Mouse (Mus musculus) retina, adult 2 months (tissue): Measurements from ENCODE around the gene Gabarapl2.

Experiments used
- DNase-seq: peaks from one replicate; pipeline ENCODE4 v3.0.0-alpha.2; 2012; ENCODE audit warnings: low read depth, low spot score

Gabarapl2 gene

DNA sequence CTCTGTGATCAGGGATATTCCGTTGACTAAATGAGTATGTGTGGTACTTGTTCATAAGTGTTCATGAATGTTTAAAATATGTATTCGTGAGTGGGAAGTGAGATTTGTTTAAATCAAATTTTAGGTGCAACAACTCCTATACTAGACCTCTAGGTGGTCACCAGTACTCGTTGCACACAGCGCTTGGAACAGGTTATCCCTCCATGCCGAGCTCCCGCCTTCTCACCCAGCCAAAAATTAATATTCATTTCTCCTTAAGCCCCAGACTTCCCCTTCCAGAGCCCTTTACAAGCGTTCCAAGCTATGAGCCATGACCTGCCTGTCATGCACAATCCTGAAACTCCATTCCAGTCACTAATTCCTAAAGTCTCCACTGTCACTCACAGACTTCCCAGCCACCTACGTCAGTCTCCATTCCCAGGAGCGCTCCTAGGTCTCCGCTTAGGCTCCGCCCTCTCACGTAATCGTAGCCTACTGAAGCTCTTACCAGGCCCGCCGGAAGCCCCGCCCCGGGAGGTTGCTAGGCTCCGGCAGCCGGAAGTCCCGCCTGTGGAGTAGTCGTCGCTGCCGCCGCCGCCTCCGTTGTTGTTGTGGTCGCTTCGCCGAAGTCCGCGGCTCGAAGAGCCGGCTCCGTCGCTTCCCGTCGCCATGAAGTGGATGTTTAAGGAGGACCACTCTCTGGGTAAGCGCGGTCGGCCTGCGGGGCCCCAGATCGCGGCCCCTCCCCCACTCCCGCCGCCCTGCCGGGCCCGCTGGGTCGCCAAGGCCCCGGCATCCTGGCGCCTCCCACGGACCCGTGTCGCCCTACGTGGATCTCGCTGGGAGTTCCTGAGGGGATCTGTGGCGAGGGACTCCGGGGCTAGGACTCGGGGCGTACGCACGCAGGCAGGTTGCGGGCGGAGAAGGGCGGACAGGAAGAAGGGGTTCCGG, at the start of gene Gabarapl2:
Gene Gabarapl2, plus strand, starts transcription at position 533 of the 930 bp plus-strand sequence.
- DNase-seq: peak; percentile 95

GRCm38 (mm10) chr8:111890911-111891303, 49.6 kb upstream of the Gabarapl2 start:
- no peak for DNase-seq

GRCm38 (mm10) chr8:111891983-111892382, 48.5 kb upstream of the Gabarapl2 start:
- DNase-seq: no peak

- no peak for DNase-seq
Observed at GRCm38 (mm10) chr8:111892615-111893014, 47.9 kb upstream of the Gabarapl2 start.

- no peak for DNase-seq
Observed at GRCm38 (mm10) chr8:111894955-111895354, 45.5 kb upstream of the Gabarapl2 start.

- no peak for DNase-seq
Observed at GRCm38 (mm10) chr8:111898586-111898985, 41.9 kb upstream of the Gabarapl2 start.

- DNase-seq: no peak
Observed at GRCm38 (mm10) chr8:111902080-111902479, 38.4 kb upstream of the Gabarapl2 start.

DNA sequence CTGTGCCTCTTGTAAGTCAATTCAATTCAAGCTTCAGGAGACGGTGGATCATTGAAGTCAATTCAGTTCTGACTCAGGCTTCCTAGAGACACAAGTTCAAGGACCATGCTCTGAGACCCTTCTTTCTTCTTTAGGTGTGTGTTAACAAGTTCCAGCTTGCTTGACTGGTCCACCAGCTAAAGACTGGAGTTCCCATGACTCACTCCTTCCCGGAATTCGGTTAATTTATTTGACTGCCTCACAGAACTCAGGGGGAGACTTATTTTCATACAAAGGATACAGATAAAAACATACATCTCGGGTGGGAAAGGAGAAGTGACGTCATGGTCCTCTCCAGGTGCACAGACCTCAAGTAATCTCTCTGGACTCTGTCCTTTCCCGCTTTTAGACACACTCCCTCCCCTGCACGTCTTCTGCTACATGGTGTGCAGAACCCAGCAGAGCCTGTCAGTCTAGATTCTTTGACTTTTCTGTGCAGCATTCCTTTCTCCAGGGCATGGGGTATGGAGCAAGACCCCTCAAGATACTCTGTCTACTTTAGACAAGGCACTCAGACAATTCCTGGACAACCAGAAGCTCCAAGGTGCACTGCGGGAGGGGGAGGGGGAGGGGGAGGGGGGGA, 34.9 kb upstream of the Gabarapl2 start:
- no peak for DNase-seq

DNA sequence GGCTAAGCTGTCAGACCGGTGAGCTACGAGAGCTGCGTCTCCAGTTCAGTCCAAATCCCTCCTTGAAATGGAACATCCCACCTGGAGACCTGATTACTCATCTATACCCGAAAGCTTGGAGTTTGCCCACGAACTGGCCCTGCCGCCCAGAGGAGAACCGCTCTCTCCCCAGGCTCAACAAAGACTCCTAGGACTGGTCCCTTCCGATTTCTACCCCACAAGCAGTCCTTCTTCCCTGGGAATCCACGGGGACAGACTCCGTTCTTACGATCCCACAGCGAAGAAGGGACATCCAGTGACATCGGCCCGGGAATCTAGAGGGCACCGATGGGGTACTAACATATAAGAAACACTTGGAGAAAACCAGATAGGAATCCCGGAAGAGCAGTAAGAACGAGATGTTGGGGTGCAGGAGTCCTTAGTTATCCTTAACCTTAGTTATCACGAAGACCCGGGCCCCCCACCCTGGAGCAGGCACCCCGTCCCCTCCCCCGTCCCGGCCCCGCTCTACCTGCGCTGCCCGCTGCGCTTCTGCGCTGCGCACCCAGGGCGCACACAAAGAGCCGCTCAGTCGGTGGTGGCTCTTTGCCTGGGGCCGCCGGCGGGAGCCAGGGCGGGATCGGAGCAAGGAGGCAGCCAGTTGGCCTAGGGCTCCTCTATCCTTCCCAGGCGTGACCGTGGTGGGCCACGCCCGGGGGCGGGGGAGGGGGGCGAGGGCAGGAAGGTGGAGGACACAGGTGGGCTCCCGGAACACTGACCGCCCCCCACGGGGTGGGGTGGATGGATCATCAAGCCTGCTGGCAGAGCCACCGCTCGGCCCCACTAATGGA, 30.7 kb upstream of the Gabarapl2 start, which contains the start of gene Chst5:
Gene Chst5, minus strand, starts transcription at position 827 of the 830 bp plus-strand sequence.
- no peak for DNase-seq

- no peak for DNase-seq
Observed at GRCm38 (mm10) chr8:111911572-111911971, 28.9 kb upstream of the Gabarapl2 start.

GRCm38 (mm10) chr8:111912860-111913432, 27.6 kb upstream of the Gabarapl2 start:
- no peak for DNase-seq

GRCm38 (mm10) chr8:111919663-111920062, 20.8 kb upstream of the Gabarapl2 start:
- no peak for DNase-seq

DNA sequence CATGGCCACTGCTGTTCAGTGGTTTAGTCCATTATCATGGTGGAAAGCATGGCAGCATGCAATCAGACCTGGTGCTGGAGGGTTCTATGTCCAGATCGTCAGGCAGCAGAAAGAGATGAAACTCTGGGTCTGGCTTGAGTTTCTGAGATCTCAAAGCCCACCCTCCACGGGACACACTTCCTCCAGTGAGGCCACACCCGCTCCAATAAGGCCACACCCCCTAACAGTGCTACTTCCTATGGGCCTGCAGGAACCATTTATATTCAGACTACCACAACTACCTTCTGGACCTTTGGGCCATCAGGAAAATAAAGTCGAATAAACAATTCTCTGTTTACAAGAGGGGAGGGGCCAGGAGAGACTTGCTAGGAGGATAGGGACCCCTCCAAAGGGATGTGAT, 19.5 kb upstream of the Gabarapl2 start:
- no peak for DNase-seq

DNA sequence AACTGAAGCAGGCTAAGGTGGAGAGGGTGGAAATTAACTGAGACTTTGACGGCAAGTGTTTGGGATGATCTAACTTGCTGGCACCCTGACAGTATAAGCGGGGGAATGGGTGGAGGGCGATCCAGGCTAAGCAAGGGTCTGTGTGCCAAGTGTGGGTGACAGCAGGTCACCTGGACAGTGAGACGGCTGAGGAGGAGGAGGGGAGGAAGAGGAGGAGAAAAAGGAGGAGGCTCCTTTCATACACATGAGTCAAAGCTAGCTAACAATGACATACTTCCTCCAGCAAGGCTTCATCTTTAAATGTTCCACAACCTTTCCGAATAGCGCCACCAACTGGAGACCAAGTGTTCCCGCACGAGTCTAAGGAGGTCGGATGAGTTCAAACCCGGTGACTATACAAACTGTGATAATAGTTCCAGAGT, 17.1 kb upstream of the Gabarapl2 start:
- DNase-seq: no peak

DNA sequence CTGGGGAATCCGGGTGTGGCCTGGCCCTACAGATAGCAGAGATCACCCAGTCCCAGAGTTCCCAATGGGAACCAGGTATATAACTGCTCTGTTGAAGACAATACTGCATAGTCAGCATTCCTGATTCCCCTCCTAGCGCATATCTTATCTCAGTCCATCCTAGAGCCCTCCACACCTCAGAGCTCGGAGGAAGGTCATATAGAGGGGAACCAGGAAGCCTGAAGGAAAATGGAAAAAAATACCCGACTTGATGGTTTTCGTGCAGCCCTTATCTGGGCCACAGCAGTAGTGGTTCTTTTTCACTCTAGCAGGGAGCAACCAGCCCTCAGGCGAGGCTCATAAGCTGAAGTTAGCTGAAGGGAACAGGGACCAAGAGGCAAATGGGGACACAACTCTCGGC, 15.5 kb upstream of the Gabarapl2 start:
- no peak for DNase-seq

GRCm38 (mm10) chr8:111929648-111930344, 10.7 kb upstream of the Gabarapl2 start:
- DNase-seq: no peak

DNA sequence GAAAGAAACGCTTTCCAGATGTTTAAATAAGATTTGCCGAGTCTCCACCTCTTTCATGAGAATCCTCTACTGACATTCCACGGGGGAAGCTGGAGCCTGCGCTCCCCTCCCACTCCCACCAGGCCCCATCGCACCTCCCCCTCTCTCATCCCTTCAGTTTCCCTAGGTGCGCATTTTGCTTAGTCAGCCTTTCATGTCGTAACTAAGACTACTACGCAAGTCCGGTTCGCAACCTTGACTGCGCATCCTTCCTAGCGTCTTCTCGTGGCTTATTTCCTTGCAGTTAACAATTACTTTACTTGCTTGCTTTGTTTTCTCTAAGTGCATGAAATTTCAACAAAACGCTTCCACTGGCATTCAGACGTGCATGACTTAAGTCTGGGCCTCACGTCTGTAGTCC, 8.8 kb upstream of the Gabarapl2 start:
- DNase-seq: no peak

- no peak for DNase-seq
Observed at GRCm38 (mm10) chr8:111932580-111933336, 7.7 kb upstream of the Gabarapl2 start.

GRCm38 (mm10) chr8:111933348-111934076, 7.0 kb upstream of the Gabarapl2 start, which contains the start of gene Tmem231:
Tmem231 (minus strand) TSS chr8:111933881.
- peak; percentile 70 for DNase-seq
